Mouse (Mus musculus): ENCODE data around the gene Mroh2a. TPM values are rescaled to one million over a fixed set of nuclear protein-coding genes. Genes with fewer than 3 reads are reported as not detected.
A peak's percentile ranks its signal among the peaks of the same experiment; 100 is the strongest.

Mroh2a gene
- polyA plus RNA-seq, 1 experiment = not detected

DNA sequence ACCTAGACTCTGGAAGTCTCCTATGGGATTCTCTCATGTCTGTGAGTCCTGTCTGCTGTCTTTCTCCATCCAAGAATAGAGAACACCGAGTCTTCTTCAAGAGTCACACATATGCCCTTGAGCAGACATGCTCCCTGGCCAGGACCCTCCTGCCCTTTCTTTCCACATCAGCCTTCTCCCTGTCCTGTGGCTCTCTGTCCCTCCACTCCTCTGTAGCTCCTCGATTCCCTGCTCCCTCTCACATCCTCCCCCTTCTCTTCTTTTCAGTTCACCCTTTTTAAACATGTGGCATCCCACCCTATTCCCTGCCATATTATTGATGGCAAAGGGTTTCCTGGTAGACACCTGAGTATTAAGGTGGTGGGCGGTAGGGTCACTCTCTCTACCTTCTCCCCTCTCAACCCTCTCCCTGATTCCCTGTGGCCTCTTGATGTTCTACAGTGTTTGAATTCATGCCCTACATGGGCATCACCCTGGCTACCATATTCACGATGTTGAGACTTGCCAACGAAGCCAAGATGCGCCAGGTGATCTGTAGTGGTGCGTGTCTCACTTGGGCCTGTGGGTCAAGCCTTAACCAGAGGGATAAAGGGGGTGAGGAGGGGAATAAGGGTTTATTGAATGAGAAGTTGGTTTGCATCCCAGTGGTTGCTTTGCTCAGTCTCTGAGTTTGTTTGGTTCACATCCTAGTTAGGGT is 5.2 kb downstream of the Mroh2a start:
- Histone ChIP-seq H3K36me3 (ENCODE audit: control insufficient read depth) (no peaks in the 10 kb centered on the region), H3K4me3 (replicated peaks) (no peak overlapping the region), H3K9me3 (ENCODE audit: control insufficient read depth, low read length) (peaks cover 56% of the 10 kb centered on the region), H3K4me1 (ENCODE audit: control insufficient read depth) (peaks cover 3% of the 10 kb centered on the region), H3K27me3 (ENCODE audit: control insufficient read depth) (peaks cover 5% of the 10 kb centered on the region; the same call in 1 of the 2 replicates)
- no peak for TF ChIP-seq TAL1 (IDR thresholded peaks at IDR 0.05; ENCODE audit: low read length)
- TF ChIP-seq GATA1 (IDR thresholded peaks at IDR 0.05; ENCODE audit: low read length) = no peak

DNA sequence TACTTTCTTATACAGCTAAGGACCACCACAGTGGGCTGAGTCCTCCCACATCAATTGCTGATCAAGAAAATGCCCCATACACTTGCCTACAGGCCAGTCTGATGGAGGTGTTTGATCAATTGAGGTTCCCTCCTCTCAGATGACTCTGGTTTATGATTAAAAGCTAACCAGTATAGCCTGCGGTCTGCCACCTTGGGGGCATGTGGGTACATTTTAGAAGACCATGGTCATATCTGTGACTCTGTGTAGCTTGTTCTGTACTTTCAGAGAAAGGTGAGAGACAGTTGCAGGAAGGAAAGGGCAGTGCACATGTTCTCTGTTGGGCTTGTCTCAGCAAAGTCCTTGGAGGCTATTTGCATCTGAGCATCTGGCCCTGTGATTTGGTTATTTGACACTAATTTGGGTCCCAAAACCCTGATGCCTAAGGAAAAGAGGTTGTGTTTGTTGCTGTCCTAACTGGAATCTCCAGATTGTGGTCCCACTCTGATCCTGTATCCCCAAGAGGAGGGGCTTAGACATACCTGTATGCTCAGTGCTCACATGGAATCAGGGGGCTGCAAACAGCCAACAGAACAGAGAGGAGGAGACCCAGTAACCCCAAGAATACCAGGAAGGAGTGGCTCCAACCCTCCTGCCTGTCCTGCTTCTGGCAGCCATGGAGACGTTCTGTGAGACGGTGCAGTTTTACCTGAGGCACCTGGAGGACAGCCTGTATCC is 6.0 kb downstream of the Mroh2a start:
- TF ChIP-seq GATA1 (IDR thresholded peaks at IDR 0.05; ENCODE audit: low read length) (no peak), TAL1 (IDR thresholded peaks at IDR 0.05; ENCODE audit: low read length) (no peak)
- Histone ChIP-seq H3K9me3 (ENCODE audit: control insufficient read depth, low read length) (peaks cover 58% of the 10 kb centered on the region), H3K4me1 (ENCODE audit: control insufficient read depth) (no peaks in the 10 kb centered on the region), H3K4me3 (replicated peaks) (no peak overlapping the region), H3K36me3 (ENCODE audit: control insufficient read depth) (no peaks in the 10 kb centered on the region), H3K27me3 (ENCODE audit: control insufficient read depth) (peaks cover 5% of the 10 kb centered on the region; the same call in 1 of the 2 replicates)

DNA sequence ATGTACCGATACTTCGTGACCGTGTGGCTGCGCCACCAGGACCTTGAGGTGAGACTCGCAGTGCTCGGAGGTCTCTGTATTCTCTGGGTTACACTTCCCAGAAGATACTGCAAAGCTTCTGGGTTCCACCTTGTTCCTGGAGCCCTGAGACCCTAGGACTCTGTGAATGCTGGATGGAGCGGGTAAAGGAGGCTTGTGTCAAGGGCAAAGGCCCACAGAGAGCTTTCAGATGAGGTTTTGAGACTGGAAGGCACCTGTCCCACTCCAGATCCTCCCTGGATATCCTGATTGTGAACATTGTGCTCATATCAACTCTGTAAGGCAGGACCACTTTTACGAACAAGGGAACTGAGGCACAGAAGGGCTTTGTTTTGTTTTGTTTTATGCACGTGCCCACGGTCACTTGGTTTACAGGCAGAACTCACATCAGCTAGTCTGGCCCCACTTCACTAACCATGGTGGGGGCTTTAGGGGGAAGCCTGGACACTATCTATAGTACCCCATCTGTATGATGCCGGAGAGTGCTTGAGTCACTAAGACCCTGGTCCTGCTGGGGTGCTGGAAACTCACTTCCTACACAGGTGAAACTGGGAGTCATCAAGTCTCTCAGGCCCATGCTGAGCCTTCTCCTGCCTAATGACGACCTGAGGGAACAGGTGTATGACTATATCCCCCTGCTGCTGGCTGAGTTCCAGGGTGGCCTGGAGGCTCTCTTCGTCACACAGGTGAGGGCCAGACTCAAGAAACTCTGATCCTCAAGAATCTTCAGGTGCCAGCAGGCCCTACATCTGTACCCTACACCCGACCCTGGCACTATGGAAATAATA is 6.8 kb downstream of the Mroh2a start:
- no peak overlapping the region for H3K4me3 ChIP-seq (replicated peaks)
- TF ChIP-seq GATA1 (IDR thresholded peaks at IDR 0.05; ENCODE audit: low read length) = no peak
- no peak for TF ChIP-seq TAL1 (IDR thresholded peaks at IDR 0.05; ENCODE audit: low read length)
- no peaks in the 10 kb centered on the region for H3K36me3 ChIP-seq (ENCODE audit: control insufficient read depth)
- peaks cover 5% of the 10 kb centered on the region; the same call in 1 of the 2 replicates for H3K27me3 ChIP-seq (ENCODE audit: control insufficient read depth)
- H3K4me1 ChIP-seq (ENCODE audit: control insufficient read depth) = no peaks in the 10 kb centered on the region
- H3K9me3 ChIP-seq (ENCODE audit: control insufficient read depth, low read length) = peaks cover 61% of the 10 kb centered on the region

DNA sequence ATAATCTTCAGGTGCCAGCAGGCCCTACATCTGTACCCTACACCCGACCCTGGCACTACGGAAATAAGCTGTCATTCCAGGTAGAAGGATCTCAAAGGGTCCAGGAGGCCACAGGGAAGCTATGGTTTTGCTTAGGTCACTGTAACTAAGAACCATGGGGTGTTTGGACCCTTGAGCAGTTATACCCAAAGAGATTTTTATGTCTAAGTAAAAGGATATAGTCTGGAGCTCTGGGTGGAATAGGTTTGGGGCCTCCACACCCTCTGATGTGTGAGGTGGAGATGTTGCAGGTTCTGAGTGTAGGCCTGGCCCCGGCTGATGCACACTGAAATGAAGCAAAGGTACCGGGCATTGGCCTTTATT is 7.4 kb downstream of the Mroh2a start:
- Histone ChIP-seq H3K4me3 (replicated peaks) (no peak overlapping the region), H3K4me1 (ENCODE audit: control insufficient read depth) (no peaks in the 10 kb centered on the region), H3K27me3 (ENCODE audit: control insufficient read depth) (peaks cover 5% of the 10 kb centered on the region; the same call in 1 of the 2 replicates), H3K9me3 (ENCODE audit: control insufficient read depth, low read length) (peaks cover 67% of the 10 kb centered on the region), H3K36me3 (ENCODE audit: control insufficient read depth) (no peaks in the 10 kb centered on the region)
- TF ChIP-seq TAL1 (IDR thresholded peaks at IDR 0.05; ENCODE audit: low read length) = no peak
- no peak for TF ChIP-seq GATA1 (IDR thresholded peaks at IDR 0.05; ENCODE audit: low read length)

DNA sequence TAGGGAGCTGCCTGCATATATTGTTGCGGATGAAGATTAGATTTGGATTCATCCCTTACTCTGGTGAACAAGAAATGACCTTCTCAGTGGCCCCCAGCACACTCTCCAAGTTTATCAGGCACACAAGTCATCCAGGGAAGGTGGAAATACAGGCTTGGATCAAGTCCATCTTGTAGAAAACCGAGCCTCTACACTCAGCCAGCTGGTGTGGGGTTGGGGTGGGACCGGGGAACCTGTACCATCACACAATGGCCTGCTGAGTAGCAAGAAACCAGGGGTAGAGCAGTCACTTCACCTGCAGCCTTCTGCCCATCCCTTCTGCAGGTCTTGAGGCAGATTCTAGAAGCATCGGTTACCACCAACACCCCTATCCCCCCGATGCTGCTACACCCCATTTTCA is 7.9 kb downstream of the Mroh2a start:
- TF ChIP-seq TAL1 (IDR thresholded peaks at IDR 0.05; ENCODE audit: low read length) (no peak), GATA1 (IDR thresholded peaks at IDR 0.05; ENCODE audit: low read length) (no peak)
- Histone ChIP-seq H3K36me3 (ENCODE audit: control insufficient read depth) (no peaks in the 10 kb centered on the region), H3K9me3 (ENCODE audit: control insufficient read depth, low read length) (peaks cover 71% of the 10 kb centered on the region), H3K4me1 (ENCODE audit: control insufficient read depth) (no peaks in the 10 kb centered on the region), H3K4me3 (replicated peaks) (no peak overlapping the region), H3K27me3 (ENCODE audit: control insufficient read depth) (peaks cover 5% of the 10 kb centered on the region; the same call in 1 of the 2 replicates)

DNA sequence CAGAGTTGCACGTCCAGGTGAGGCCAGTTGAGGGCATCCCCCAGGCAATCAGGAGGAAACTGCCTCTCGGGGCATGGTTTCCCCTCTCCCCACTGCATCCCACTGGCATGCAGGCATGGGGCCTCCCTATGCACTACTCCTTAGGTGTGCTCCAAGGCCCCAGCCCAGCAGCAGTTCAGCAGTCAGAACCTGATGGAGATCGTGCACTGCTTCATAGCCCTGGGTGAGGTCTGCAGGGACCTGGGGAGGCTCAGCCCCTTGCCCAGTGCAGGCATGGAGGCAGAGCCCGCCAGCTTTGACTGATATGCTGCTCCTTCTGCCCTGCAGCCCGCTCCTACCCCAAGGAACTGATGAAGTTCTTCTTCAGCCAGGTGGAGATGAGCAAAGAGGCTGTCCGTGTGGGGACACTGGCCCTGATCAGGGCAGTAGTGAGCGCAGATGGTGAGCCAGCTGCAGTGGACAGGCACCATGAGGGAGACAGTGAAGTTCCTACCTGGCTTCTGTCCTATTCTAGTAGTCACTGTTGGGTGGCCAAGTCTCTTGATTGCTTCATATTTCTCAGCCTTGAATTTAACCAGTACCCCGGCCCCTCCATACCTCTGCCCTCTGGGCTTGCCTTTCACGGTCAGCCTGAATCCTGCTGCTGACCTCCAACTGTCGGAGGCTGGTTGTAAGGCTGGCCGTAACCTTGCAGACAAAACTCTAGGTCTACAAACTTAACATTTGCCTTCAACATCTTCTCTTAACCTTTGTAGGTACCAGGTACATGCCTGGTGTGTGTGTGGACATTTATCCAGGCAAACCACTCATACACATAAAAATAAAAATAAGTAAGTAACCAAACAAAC is 8.5 kb downstream of the Mroh2a start:
- Histone ChIP-seq H3K9me3 (ENCODE audit: control insufficient read depth, low read length) (peaks cover 71% of the 10 kb centered on the region), H3K36me3 (ENCODE audit: control insufficient read depth) (no peaks in the 10 kb centered on the region), H3K4me1 (ENCODE audit: control insufficient read depth) (no peaks in the 10 kb centered on the region), H3K27me3 (ENCODE audit: control insufficient read depth) (peaks cover 5% of the 10 kb centered on the region; the same call in 1 of the 2 replicates), H3K4me3 (replicated peaks) (no peak overlapping the region)
- 0 out of 3 replicates have a peak, but pooled peaks have one; percentile 24 for TF ChIP-seq TAL1 (IDR thresholded peaks at IDR 0.05; ENCODE audit: low read length)
- TF ChIP-seq GATA1 (IDR thresholded peaks at IDR 0.05; ENCODE audit: low read length) = no peak

DNA sequence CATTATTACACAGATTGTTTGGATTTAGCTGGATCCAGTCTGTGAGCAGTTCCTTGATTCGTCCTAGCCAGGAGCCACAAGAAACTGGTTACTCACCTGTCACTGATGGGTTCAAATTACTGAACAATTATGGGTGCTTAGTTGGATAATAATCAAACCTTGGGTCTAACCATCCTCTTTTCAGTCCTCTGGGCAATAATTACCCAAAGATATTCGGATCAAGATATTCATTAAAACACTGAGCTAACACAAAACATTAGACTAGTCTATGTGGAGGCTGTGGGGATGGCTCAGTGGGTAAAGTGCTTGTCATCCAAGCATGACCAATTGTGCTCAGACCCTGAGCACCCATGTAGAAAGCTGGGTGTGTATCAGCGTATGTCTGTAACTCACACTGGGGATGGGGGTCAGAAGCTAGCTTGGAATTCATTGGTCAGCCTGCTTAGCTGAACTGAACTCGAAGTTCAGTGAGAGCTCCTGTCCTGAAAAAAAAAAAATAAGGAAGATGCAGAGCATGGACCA is 9.2 kb downstream of the Mroh2a start:
- Histone ChIP-seq H3K4me1 (ENCODE audit: control insufficient read depth) (no peaks in the 10 kb centered on the region), H3K4me3 (replicated peaks) (no peak overlapping the region), H3K27me3 (ENCODE audit: control insufficient read depth) (peaks cover 5% of the 10 kb centered on the region; the same call in 1 of the 2 replicates), H3K9me3 (ENCODE audit: control insufficient read depth, low read length) (peaks cover 72% of the 10 kb centered on the region), H3K36me3 (ENCODE audit: control insufficient read depth) (no peaks in the 10 kb centered on the region)
- TF ChIP-seq TAL1 (IDR thresholded peaks at IDR 0.05; ENCODE audit: low read length) = no peak
- TF ChIP-seq GATA1 (IDR thresholded peaks at IDR 0.05; ENCODE audit: low read length) = no peak

DNA sequence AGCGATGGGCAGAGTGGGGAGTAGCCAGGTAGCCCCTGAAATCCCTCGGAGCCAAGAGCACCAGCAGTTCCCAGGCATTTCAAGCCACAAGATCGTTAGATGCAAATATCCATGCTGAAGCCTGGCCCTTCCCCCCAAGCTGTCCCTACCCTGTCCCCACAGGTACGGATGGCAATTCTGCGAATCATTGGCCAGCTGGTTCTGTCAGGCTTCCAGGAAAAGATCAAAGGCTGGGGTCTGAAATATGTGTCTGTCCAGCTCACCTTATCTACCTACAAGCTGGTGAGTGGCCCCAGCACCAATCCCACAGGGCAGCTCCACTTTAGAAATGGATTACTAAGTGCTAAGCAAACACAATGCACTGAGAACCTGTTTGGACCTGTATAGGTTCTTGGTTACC is 10.5 kb downstream of the Mroh2a start:
- peaks cover 74% of the 10 kb centered on the region for H3K9me3 ChIP-seq (ENCODE audit: control insufficient read depth, low read length)
- TF ChIP-seq TAL1 (IDR thresholded peaks at IDR 0.05; ENCODE audit: low read length) (no peak), GATA1 (IDR thresholded peaks at IDR 0.05; ENCODE audit: low read length) (no peak)

More for the DNA sequence above, 10.5 kb downstream of the Mroh2a start:
- Histone ChIP-seq H3K36me3 (ENCODE audit: control insufficient read depth) (no peaks in the 10 kb centered on the region), H3K27me3 (ENCODE audit: control insufficient read depth) (peaks cover 5% of the 10 kb centered on the region; the same call in 1 of the 2 replicates), H3K4me1 (ENCODE audit: control insufficient read depth) (no peaks in the 10 kb centered on the region), H3K4me3 (replicated peaks) (no peak overlapping the region)

All from erythroblast, embryonic 14.5 days (primary cell).